Mouse (Mus musculus) right cerebral cortex, postnatal 10 days (tissue): ENCODE data around the gene Esr1.

Source experiments
- DNase-seq, 2 experiments: peaks; one replicate each; pipeline ENCODE4 v3.0.0; 2021; ENCODE audit warnings: low spot score in 2 of 2

Gene Esr1

GRCm38 (mm10) chr10:4838099-4838498, 226.7 kb downstream of the Esr1 start:
- DNase-seq, result no peak

DNA sequence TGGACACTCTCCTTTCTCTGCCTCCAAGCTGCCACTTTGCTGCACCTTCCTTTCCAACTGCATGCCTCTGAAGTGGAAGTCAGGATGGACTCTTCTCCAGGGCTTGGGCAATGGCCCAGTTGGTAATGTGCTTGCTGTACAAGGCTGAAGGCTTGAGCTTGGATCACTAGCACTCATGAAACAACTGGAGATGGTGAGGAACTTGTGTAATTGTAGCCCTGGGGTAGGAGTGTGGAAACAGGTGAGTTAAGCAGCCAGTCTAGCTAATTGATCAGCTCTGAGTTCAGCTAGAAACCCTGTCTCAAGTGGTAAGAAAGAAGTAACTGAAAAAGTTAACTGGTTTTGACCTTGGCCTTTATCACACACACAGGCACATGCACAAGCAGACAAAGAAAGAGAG, 229.6 kb downstream of the Esr1 start:
- DNase-seq, result no peak

- no peak for DNase-seq
These were observed 236.1 kb downstream of the Esr1 start for GRCm38 (mm10) chr10:4847523-4847922.

- DNase-seq, result no peak
These were observed 238.5 kb downstream of the Esr1 start for GRCm38 (mm10) chr10:4849881-4850280.

GRCm38 (mm10) chr10:4875076-4875737, 263.8 kb downstream of the Esr1 start:
- DNase-seq, result no peak

GRCm38 (mm10) chr10:4881391-4881790, 270.0 kb downstream of the Esr1 start:
- DNase-seq, result no peak

DNA sequence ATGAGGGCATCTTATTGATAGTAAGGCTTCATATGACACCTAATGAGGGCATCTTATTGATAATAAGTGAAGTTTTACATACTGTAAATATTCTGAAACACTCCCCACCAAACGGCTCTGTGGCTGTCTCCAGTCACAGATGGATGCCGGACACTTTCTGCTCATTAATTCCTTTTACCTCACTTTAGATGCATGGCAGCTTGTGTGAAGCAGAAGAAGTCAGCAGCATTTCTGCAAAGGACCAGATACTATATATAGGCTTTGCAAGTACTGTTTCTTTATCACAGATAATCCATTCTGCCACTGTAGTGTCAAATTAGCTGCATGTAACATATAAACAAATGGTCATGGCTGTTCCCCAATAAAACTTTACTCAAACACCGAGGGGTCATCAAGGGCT, 274.1 kb downstream of the Esr1 start:
- no peak for DNase-seq

DNA sequence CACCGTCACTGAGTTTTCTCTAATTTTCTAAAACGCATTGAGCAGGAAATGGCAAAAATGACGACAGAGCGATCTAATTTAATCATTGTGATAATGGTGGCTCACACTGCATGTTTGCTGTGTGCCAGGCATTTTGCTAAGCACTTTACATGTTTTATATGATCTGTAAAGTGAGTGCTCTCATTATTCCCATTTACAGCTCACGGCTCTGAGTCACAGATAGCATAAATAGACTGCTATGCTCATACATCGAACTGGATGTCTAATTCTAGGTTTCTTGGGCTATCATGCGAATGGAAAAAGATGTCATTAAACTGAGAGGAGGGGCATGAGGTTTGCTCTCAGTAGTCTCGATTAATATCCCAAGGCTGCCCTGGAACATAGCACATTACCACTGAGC, 274.6 kb downstream of the Esr1 start:
- no peak for DNase-seq

GRCm38 (mm10) chr10:4893475-4893874, 282.1 kb downstream of the Esr1 start:
- no peak for DNase-seq

DNA sequence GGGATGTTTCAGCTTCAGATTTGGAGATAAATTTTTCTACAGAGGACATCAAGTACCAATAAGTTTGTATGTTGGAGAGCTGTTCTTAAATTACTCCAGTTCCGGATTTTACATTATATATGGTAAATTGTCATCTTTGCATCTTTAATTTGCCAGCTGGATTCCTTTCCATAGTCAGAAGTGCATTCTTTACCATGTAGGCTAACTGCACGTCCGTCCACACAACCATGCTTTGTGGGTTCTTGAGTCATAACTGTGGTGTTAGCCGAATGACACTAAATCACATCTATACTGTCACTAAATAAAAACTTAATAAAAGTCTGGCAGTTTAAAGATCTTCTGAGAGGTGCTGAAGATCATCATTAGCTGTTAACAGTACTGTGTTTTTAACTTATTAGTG, 286.4 kb downstream of the Esr1 start:
- no peak for DNase-seq

DNA sequence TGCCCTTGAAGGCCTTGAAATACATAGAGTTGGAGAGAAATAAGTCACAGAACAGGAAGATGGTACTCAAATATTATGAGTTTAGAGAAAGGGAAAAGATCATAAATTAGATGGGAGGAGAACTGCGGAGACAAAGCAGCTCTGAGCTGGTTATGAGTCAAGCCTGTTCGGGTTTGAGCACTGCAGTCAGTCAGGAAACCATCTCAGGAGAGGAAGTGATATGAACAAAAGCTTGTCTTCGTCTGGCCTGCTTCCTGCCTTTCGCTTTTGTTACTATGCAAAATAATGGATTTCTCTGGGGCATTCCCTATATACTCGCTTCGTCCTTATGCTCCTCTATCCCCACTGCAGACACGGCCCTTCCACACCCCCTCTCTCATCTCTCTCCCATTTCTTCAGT, 288.9 kb downstream of the Esr1 start:
- DNase-seq, result no peak

- DNase-seq, result no peak
These were observed 297.9 kb downstream of the Esr1 start for GRCm38 (mm10) chr10:4909271-4909670.

DNA sequence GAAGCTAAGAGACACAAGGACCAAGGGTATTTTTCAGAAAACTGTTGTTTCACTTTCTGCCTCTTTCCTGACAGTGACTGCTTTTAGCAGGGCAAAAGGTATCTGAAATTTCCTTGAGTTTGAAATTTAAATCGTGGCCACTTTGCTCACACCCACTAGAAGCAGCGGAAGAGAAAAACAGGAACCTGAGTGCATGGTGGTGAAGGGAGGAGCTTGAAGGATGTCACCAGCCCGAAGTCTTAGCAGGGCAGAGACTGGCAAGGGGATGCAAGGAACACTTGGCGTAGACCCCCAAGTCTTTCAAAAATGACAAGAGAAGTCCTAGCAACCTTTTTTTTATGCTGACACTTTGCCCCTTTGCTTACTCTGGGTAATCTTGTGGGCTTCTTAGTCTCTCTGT, 299.1 kb downstream of the Esr1 start:
- no peak for DNase-seq

DNA sequence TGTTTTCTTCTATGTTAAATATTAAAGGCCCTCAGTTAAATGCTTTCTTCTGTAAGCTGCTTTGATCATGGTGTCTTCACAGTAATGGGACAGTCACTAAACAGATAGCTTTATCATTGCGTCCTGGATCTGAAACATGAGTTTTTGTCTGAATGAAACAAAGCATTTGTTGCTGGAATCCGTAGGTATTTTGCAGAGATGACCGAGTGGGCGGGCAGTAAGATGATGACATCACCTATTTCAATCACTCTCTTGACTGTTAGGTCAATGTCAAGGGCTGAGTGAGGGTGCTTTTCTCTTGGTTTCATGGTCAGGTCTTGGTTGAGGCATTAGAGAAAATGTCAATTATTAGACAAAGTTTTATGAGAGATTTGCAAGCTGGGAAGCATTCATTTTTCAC, 307.7 kb downstream of the Esr1 start:
- DNase-seq, result no peak

DNA sequence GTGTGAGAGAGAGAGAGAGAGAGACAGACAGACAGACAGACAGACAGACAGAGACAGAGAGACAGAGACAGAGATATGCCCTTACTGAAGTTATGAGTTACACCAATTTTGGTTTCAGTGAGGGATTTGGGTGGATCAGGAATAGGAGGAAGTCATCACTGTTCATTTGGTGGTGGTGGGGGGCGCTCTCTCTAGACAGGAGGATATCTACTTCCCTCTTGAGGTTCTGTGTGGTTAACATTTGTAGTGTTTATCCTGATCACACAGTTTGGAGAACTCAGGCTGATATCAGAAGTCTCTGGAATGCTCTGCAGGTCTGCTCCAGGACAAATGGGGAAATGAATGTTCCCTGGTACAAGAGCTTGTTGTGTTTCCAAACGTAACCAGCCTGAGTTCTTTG, 312.2 kb downstream of the Esr1 start:
- no peak for DNase-seq

- DNase-seq, result peak; percentile 61 to 77
These were observed 313.0 kb downstream of the Esr1 start for GRCm38 (mm10) chr10:4924391-4924790.

DNA sequence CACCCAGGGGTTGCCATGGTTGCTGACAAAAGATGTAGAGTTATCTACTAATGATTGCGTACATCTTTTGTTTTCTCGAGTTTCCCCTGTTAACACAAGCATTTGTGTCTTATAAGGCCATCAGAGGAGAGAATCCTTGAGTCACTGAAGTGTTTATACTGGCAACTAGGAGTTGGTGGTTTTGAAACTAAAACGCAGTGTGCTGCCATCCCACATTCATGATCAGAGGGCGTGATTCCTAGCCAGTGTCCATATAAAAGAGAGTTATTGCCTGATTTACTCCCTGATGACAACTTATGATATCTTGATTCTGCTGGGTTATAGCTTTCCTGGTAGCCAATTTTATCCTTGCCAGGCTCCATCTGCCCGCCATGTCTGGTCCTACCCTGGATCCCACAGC, 331.8 kb downstream of the Esr1 start:
- no peak for DNase-seq

DNA sequence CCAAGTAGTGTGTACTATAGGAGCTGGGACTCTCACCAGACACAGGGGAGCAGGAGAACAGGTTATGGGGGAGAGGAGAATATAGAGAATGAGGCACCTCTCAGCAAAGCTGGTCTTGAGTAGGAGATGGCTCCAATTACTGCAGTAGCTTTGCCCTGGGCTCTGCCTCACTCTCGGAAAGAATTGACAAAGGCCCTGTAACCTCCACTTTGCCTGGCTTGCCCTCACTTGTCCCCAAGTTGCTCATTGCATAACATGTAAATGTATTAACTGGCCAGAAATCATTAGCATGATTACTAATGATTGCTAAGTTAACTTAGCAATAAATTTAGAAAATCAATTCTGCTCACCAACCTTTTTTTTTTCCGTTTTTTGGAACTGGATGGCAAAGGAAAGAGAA, 333.3 kb downstream of the Esr1 start:
- DNase-seq, result no peak

GRCm38 (mm10) chr10:4965768-4966167, 354.4 kb downstream of the Esr1 start:
- DNase-seq, result peak; percentile 29 to 36

DNA sequence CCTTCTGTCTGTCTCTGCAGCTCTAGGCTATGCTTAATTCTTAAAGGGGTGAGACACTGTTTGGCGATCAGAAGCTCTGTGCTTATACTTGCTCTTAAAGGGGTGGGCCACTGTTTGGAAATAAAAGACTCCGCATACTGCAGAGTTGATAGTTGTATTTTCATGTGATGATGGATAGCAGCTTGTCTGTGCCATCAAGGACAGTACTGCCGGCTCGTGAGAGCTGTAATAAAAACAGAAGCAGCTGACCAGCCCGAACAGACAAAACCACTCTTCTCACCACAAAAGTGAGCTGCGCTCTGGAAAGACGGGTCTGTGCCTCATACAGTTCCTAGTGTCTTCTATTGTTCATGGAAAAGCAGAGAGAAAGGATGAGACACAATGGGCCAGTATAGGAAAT, 359.8 kb downstream of the Esr1 start:
- no peak for DNase-seq

DNA sequence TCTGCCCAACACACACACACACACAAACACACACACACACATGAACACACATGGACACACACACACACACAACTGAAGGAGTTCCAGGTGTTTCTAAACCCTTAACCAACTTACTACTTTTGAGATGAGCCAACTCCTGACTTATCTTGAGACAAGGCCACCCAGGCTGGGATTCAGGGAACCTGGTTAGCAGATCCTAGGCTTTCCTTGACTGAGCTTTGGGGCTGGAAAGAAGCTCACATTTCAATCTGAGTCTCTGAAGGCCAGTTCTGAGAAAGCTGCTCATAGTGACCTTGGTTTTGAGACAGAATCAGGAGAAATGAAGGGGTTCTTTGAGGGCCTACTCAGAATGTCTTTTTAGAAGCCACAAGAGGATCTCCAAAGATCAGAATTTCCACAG, 360.2 kb downstream of the Esr1 start:
- no peak for DNase-seq

DNA sequence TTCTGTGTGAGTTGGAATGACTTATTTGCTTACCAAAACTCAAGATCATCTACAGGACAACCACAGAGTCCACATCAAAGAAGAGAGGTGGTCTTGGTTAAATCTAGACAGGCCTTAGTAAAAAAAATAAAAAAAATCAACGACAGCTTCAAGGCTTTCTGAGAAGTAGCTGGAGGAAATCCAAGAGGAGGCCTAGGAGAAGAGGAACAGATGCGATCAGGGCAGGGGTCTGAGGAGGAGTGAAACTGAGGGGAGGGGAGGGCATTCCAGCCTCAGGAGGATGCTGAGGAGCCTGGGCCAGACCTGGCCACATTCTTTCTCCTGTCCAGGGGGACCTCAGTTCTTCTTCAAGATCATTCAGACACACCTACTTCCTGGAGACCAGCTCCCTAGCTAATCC, 360.6 kb downstream of the Esr1 start:
- DNase-seq, result no peak

DNA sequence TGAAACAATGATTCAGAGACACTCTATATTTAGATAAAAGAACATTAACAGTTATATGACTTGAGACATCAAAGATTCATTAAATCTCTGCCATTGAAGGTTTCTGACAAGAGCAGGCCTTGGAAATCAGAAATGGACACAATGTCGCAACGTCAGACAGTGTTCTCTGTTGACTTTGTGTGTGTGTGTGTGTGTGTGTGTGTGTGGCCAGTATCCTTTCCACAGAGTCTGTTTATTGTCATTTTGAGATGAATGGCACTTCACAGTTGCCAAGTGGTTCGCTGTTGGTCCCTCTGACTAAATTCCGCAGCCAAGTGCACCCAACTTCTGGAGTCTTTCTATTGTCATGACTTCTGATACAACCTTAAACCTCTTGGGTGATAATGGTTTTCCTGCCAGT, 362.9 kb downstream of the Esr1 start:
- no peak for DNase-seq

DNA sequence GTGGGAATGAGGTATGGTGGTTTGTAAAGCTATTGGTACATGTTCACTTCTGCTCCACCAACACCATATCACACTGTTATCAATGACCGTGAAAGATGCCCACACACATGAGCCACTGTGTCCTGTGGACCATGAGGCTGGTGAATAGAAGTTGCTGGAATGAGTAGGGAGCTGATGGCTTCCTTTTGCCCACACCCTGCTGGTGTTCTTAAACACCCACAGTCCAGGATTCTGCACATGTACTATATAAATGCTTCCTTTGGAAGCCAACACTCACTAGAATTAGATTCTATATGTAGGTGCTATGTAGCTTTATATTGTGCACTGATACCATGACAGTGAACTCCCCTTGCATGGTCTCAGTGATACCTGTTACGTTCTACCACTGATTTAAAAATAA, 365.2 kb downstream of the Esr1 start:
- DNase-seq, result no peak
